Mouse (Mus musculus) CH12.LX (cell line): ENCODE data around the gene Trpm3. TPM values are rescaled to one million over a fixed set of nuclear protein-coding genes. Genes with fewer than 3 reads are reported as not detected.

ENCODE experiments used
- DNase-seq: peaks from one replicate; pipeline ENCODE4 v3.0.0-alpha.2; 2013; ENCODE audit errors: extremely low read depth
- H3K27ac ChIP-seq: 2 replicates; pipeline ENCODE4 v1.5.1; 2012; ENCODE audit warnings: low read depth, mild to moderate bottlenecking, control low read depth, moderate library complexity; ENCODE audit not compliant: insufficient read depth
- H3K27me3 ChIP-seq: replicated peaks from 2 replicates; pipeline ENCODE3; 2012; ENCODE audit warnings: inconsistent platforms
- H3K36me3 ChIP-seq, 2 experiments: replicated peaks in 1 of 2; 2 replicates each; pipeline versions ENCODE3 to v1.6.1; 2012; ENCODE audit warnings: inconsistent platforms in 1 of 2, low read length in 1 of 2, mild to moderate bottlenecking in 1 of 2, mixed read lengths in 1 of 2, moderate library complexity in 1 of 2; ENCODE audit not compliant: control insufficient read depth in 1 of 2, insufficient read depth in 1 of 2
- H3K4me1 ChIP-seq, 2 experiments: 2 replicates each; pipeline ENCODE4 v1.6.1; 2012; ENCODE audit warnings: inconsistent platforms in 1 of 2, moderate library complexity in 1 of 2; ENCODE audit not compliant: insufficient read depth in 2 of 2, control insufficient read depth in 1 of 2
- H3K4me2 ChIP-seq: 2 replicates; pipeline ENCODE4 v1.6.1; 2012; ENCODE audit warnings: low read depth, mild to moderate bottlenecking, control low read depth; ENCODE audit not compliant: poor library complexity, insufficient read depth, severe bottlenecking
- H3K4me3 ChIP-seq, 3 experiments: fragments of 150-350 bp in 1 of 3; sonication (generic) in 1 of 3; replicated peaks in 1 of 3; 2 replicates each; pipeline versions ENCODE3 to v1.5.1; 2011 to 2012; ENCODE audit warnings: low read depth in 2 of 3, low read length in 2 of 3, mild to moderate bottlenecking in 2 of 3, moderate library complexity in 2 of 3, control low read depth in 1 of 3, improper control_type of control experiment in 1 of 3, inconsistent platforms in 1 of 3, mixed read lengths in 1 of 3; ENCODE audit not compliant: poor library complexity in 1 of 3
- H3K79me2 ChIP-seq: replicated peaks from 2 replicates; pipeline ENCODE4 v1.6.1; 2012; ENCODE audit warnings: mild to moderate bottlenecking, moderate library complexity; ENCODE audit not compliant: control insufficient read depth, poor library complexity, insufficient read depth, severe bottlenecking; ENCODE audit errors: extremely low read depth
- H3K9ac ChIP-seq: 2 replicates; pipeline ENCODE4 v1.6.1; 2012; ENCODE audit warnings: low read depth, mild to moderate bottlenecking, control low read depth, moderate library complexity; ENCODE audit not compliant: insufficient read depth
- H3K9me3 ChIP-seq: replicated peaks from 2 replicates; pipeline ENCODE3; 2012; ENCODE audit warnings: low read length, inconsistent platforms, mixed read lengths
- BHLHE40 ChIP-seq: IDR thresholded peaks from 2 replicates; pipeline ENCODE4 v1.6.1; 2011; ENCODE audit warnings: mild to moderate bottlenecking, low read depth, low read length, improper control_type of control experiment
- CHD2 ChIP-seq: IDR thresholded peaks from 2 replicates; pipeline ENCODE4 v1.6.1; 2011; ENCODE audit warnings: low read length, improper control_type of control experiment
- CTCF ChIP-seq, 2 experiments: IDR thresholded peaks in 1 of 2; conservative IDR thresholded peaks in 1 of 2; 2 replicates each; pipeline ENCODE4 v1.5.1; 2011 to 2012; ENCODE audit warnings: low read depth in 2 of 2, low read length in 2 of 2, improper control_type of control experiment in 1 of 2, inconsistent platforms in 1 of 2, mild to moderate bottlenecking in 1 of 2, moderate library complexity in 1 of 2
- E2F4 ChIP-seq: IDR thresholded peaks from 2 replicates; pipeline ENCODE4 v1.6.1; 2011; ENCODE audit warnings: low read depth, low read length, improper control_type of control experiment; ENCODE audit not compliant: insufficient replicate concordance
- ELF1 ChIP-seq: IDR thresholded peaks from 2 replicates; pipeline ENCODE4 v1.6.1; 2014; ENCODE audit warnings: low read depth, mild to moderate bottlenecking, inconsistent platforms, low read length, improper control_type of control experiment
- EP300 ChIP-seq: IDR thresholded peaks from 2 replicates; pipeline ENCODE4 v1.6.1; 2011; ENCODE audit warnings: low read length, improper control_type of control experiment
- ETS1 ChIP-seq: conservative IDR thresholded peaks from 2 replicates; pipeline ENCODE4 v1.6.1; 2012; ENCODE audit warnings: low read depth, mild to moderate bottlenecking, inconsistent platforms, low read length, improper control_type of control experiment, moderate library complexity
- GABPA ChIP-seq: IDR thresholded peaks from 2 replicates; pipeline ENCODE4 v1.6.1; 2012; ENCODE audit warnings: low read depth, low read length, improper control_type of control experiment, inconsistent platforms; ENCODE audit not compliant: insufficient replicate concordance
- HCFC1 ChIP-seq: IDR thresholded peaks from 2 replicates; pipeline ENCODE4 v1.6.1; 2012; ENCODE audit warnings: low read depth, mild to moderate bottlenecking, inconsistent platforms, low read length, improper control_type of control experiment
- IRF4 ChIP-seq: IDR thresholded peaks from 2 replicates; pipeline ENCODE4 v1.6.1; 2014; ENCODE audit warnings: low read depth, mild to moderate bottlenecking, inconsistent platforms, low read length, improper control_type of control experiment
- JUN ChIP-seq: IDR thresholded peaks from 2 replicates; pipeline ENCODE4 v1.6.1; 2011; ENCODE audit warnings: low read depth, mild to moderate bottlenecking, low read length, improper control_type of control experiment, moderate library complexity; ENCODE audit not compliant: insufficient read depth
- JUND ChIP-seq: conservative IDR thresholded peaks from 2 replicates; pipeline ENCODE4 v1.6.1; 2011; ENCODE audit warnings: low read depth, low read length, improper control_type of control experiment
- MAFK ChIP-seq: IDR thresholded peaks from 2 replicates; pipeline ENCODE4 v1.6.1; 2011; ENCODE audit warnings: low read length, improper control_type of control experiment; ENCODE audit not compliant: insufficient replicate concordance
- MAX ChIP-seq: IDR thresholded peaks from 2 replicates; pipeline ENCODE4 v1.6.1; 2011; ENCODE audit warnings: low read length, improper control_type of control experiment
- MAZ ChIP-seq: IDR thresholded peaks from 2 replicates; pipeline ENCODE4 v1.6.1; 2012; ENCODE audit warnings: low read depth, mild to moderate bottlenecking, inconsistent platforms, low read length, improper control_type of control experiment, moderate library complexity
- MYC ChIP-seq: IDR thresholded peaks from 2 replicates; pipeline ENCODE4 v1.6.1; 2011; ENCODE audit warnings: low read depth, mild to moderate bottlenecking, improper control_type of control experiment, low read length
- NELFE ChIP-seq: IDR thresholded peaks from 2 replicates; pipeline ENCODE4 v1.6.1; 2011; ENCODE audit warnings: low read depth, low read length, improper control_type of control experiment
- NRF1 ChIP-seq: IDR thresholded peaks from 2 replicates; pipeline ENCODE4 v1.6.1; 2014; ENCODE audit warnings: low read depth, mild to moderate bottlenecking, inconsistent platforms, low read length, improper control_type of control experiment, moderate library complexity
- POLR2A ChIP-seq: IDR thresholded peaks from 2 replicates; pipeline ENCODE4 v1.6.1; 2011; ENCODE audit warnings: low read depth, mild to moderate bottlenecking, improper control_type of control experiment, low read length
- POLR2AphosphoS2 ChIP-seq: IDR thresholded peaks from 2 replicates; pipeline ENCODE4 v1.6.1; 2011; ENCODE audit warnings: low read depth, low read length, improper control_type of control experiment
- RAD21 ChIP-seq: IDR thresholded peaks from 2 replicates; pipeline ENCODE4 v1.6.1; 2011; ENCODE audit warnings: low read depth, mild to moderate bottlenecking, low read length, improper control_type of control experiment, moderate library complexity
- RCOR1 ChIP-seq: conservative IDR thresholded peaks from 2 replicates; pipeline ENCODE4 v1.6.1; 2012; ENCODE audit warnings: low read depth, mild to moderate bottlenecking, inconsistent platforms, low read length, improper control_type of control experiment
- SMC3 ChIP-seq: IDR thresholded peaks from 2 replicates; pipeline ENCODE4 v1.6.1; 2011; ENCODE audit warnings: low read depth, low read length, improper control_type of control experiment
- TBP ChIP-seq: conservative IDR thresholded peaks from 2 replicates; pipeline ENCODE4 v1.6.1; 2011; ENCODE audit warnings: low read depth, low read length, improper control_type of control experiment
- TCF12 ChIP-seq: IDR thresholded peaks from 2 replicates; pipeline ENCODE4 v1.6.1; 2014; ENCODE audit warnings: low read depth, mild to moderate bottlenecking, inconsistent platforms, low read length, improper control_type of control experiment
- UBTF ChIP-seq: IDR thresholded peaks from 2 replicates; pipeline ENCODE4 v1.6.1; 2012; ENCODE audit warnings: low read depth, mild to moderate bottlenecking, inconsistent platforms, low read length, improper control_type of control experiment, moderate library complexity
- USF1 ChIP-seq: IDR thresholded peaks from 2 replicates; pipeline ENCODE4 v1.6.1; 2014; ENCODE audit warnings: low read depth, mild to moderate bottlenecking, inconsistent platforms, low read length, improper control_type of control experiment
- USF2 ChIP-seq: conservative IDR thresholded peaks from 2 replicates; pipeline ENCODE4 v1.6.1; 2011; ENCODE audit warnings: low read depth, low read length, improper control_type of control experiment
- ZC3H11A ChIP-seq: IDR thresholded peaks from 2 replicates; pipeline ENCODE4 v1.6.1; 2012; ENCODE audit warnings: low read depth, mild to moderate bottlenecking, inconsistent platforms, low read length, improper control_type of control experiment
- ZKSCAN1 ChIP-seq: IDR thresholded peaks from 2 replicates; pipeline ENCODE4 v1.6.1; 2012; ENCODE audit warnings: low read depth, inconsistent platforms, low read length, improper control_type of control experiment, borderline replicate concordance
- dilution Hi-C: fragments of 300-500 bp; cut with MboI; formaldehyde crosslinking; loops from 2 replicates; pipeline ENCODE4 v1.14.3; 2020; ENCODE audit warnings: low sequenced_read_pairs; ENCODE audit not compliant: extremely low pct_unique_long_range_greater_than_20kb, extremely low pct_ligation_motif_present
- in situ Hi-C: fragments of 300-500 bp; cut with MboI; formaldehyde crosslinking; loops from 3 replicates; pipeline ENCODE4 v1.14.3; 2019; ENCODE audit warnings: low sequenced_read_pairs, low pct_ligation_motif_present, low pct_unique_long_range_greater_than_20kb, mixed read lengths
- polyA plus RNA-seq: library from polyadenylated mRNA; unstranded; fragments of >175 nt; gene quantifications from 2 replicates; pipeline ENCODE4 v1.2.1, GENCODE M21; 2012; ENCODE audit warnings: low read depth; ENCODE audit not compliant: insufficient read length
- total RNA-seq, 2 experiments: library from RNA; depleted of rRNA; stranded (reverse); fragments of 300-350 nt in 1 of 2; fragments of >200 nt in 1 of 2; gene quantifications; 2 replicates each; pipeline ENCODE4 v1.2.3; 2012 to 2014

Gene Trpm3
- total and polyA plus RNA-seq, 3 experiments, result 0.01 TPM; not detected in 2

DNA sequence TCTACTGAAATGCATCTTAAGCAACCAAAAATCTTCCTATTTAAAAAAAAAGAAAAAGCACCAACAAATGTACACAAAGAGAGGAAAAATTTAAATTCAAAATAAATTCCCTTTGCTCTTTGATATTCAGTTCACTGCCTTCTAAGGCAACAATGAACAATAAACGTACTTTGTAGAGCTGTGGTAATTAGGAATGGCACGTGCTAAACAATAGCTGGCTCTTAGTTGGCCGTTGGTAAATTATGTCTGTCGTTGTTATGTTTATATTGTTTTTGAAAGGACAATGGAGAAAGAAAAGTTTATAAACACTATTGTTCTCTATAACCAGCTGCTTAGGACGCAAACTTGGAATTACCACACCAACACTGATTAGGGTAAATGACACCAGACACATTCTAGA, 782.1 kb downstream of the Trpm3 start:
- TF ChIP-seq NELFE (no peak), MAFK (no peak), TCF12 (no peak), USF1 (no peak), IRF4 (no peak), RCOR1 (no peak), JUN (no peak), POLR2A (no peak), MAX (no peak), CHD2 (no peak), RAD21 (no peak), MAZ (no peak), E2F4 (no peak), UBTF (no peak), ZKSCAN1 (no peak), SMC3 (no peak), ELF1 (no peak), BHLHE40 (no peak), CTCF (conservative IDR thresholded peaks at IDR 0.05 in 1 of 2, IDR thresholded peaks at IDR 0.05 in 1 of 2; ENCODE audit: low read depth in 2 of 2, low read length in 2 of 2) (no peak), POLR2AphosphoS2 (no peak)
- 0 out of 4 replicates have a peak, but pooled peaks cover 0 to 2% of the 10 kb centered on the region in 2 experiments for H3K4me1 ChIP-seq
- no peak overlapping the region for H3K27ac ChIP-seq
- DNase-seq, result no peak
- no peak overlapping the region for H3K4me2 ChIP-seq
- H3K9ac ChIP-seq, result no peak overlapping the region
- H3K27me3 ChIP-seq, result no peaks in the 10 kb centered on the region
- H3K79me2 ChIP-seq, result no peaks in the 10 kb centered on the region
- no peak overlapping the region for H3K4me3 ChIP-seq
- no peaks in the 10 kb centered on the region for H3K9me3 ChIP-seq
- no peaks in the 10 kb centered on the region for H3K36me3 ChIP-seq
- dilution Hi-C loops (no loop called here), in situ Hi-C loops (loop anchor here (25.0 kb wide), 1 partner anchor 591 kb away; no protein-coding TSS in a partner anchor)

- no peaks in the 10 kb centered on the region for H3K9me3 ChIP-seq
Observed at GRCm38 (mm10) chr19:22922871-22923670, 784.2 kb downstream of the Trpm3 start.

More at GRCm38 (mm10) chr19:22922871-22923670, 784.2 kb downstream of the Trpm3 start:
- no peaks in the 10 kb centered on the region for H3K36me3 ChIP-seq
- in situ Hi-C loops (loop anchor here (25.0 kb wide), 1 partner anchor 589 kb away; no protein-coding TSS in a partner anchor), dilution Hi-C loops (no loop called here)
- no peaks in the 10 kb centered on the region for H3K79me2 ChIP-seq
- no peak overlapping the region for H3K27ac ChIP-seq
- H3K27me3 ChIP-seq, result no peaks in the 10 kb centered on the region
- H3K9ac ChIP-seq, result no peak overlapping the region
- TF ChIP-seq MAZ, result no peak
- TF ChIP-seq NRF1, result no peak
- no peak for TF ChIP-seq ZC3H11A
- no peak for TF ChIP-seq EP300
- no peak for TF ChIP-seq JUND
- TF ChIP-seq RCOR1, result no peak
- TF ChIP-seq ETS1, result no peak
- TF ChIP-seq USF2, result no peak
- TF ChIP-seq E2F4, result no peak
- no peak for TF ChIP-seq POLR2A
- TF ChIP-seq GABPA, result no peak
- TF ChIP-seq MYC, result no peak
- no peak for TF ChIP-seq POLR2AphosphoS2
- TF ChIP-seq USF1, result no peak
- no peak for TF ChIP-seq HCFC1
- no peak for TF ChIP-seq NELFE
- TF ChIP-seq ZKSCAN1, result no peak
- TF ChIP-seq UBTF, result no peak
- TF ChIP-seq CTCF (conservative IDR thresholded peaks at IDR 0.05 in 1 of 2, IDR thresholded peaks at IDR 0.05 in 1 of 2; ENCODE audit: low read depth in 2 of 2, low read length in 2 of 2), result no peak
- TF ChIP-seq TBP, result no peak
- TF ChIP-seq, all 38 proteins: peak for 0
- Histone ChIP-seq H3K4me3 (no peak overlapping the region), H3K4me1 (0 out of 4 replicates have a peak, but pooled peaks cover 0 to 2% of the 10 kb centered on the region in 2 experiments), H3K4me2 (no peak overlapping the region)
- DNase-seq, result no peak
